Mouse (Mus musculus): ENCODE results near the gene Lpar1. TPM values are rescaled to one million over a fixed set of nuclear protein-coding genes. Genes with fewer than 3 reads are reported as not detected.

Lpar1 gene
- polyA plus RNA-seq, 1 experiment from 2014 or later: 21.9 TPM

GRCm38 (mm10) chr4:58499241-58499640 lies 54.5 kb downstream of the Lpar1 start:
- no peaks in the 10 kb centered on the region for H3K27me3 ChIP-seq
- 21% methylated on average over 3 of the region's 3 CpGs for WGBS
- no peak overlapping the region for H3K9ac ChIP-seq
- no peaks in the 10 kb centered on the region for H3K36me3 ChIP-seq
- no peak overlapping the region for H3K4me2 ChIP-seq
- peaks cover 10% of the 10 kb centered on the region for H3K4me1 ChIP-seq (replicated peaks)
- H3K9me3 ChIP-seq: no peaks in the 10 kb centered on the region
- no peak for ATAC-seq (ENCODE audit: low read depth)
- H3K27ac ChIP-seq (replicated peaks): no peak overlapping the region
- no peak overlapping the region for H3K4me3 ChIP-seq

- no peak for ATAC-seq (ENCODE audit: low read depth)
- H3K4me1 ChIP-seq (replicated peaks): peaks cover 10% of the 10 kb centered on the region
- no peak overlapping the region for H3K27ac ChIP-seq (replicated peaks)
- H3K4me3 ChIP-seq: no peak overlapping the region
- no peak overlapping the region for H3K4me2 ChIP-seq
- no peaks in the 10 kb centered on the region for H3K36me3 ChIP-seq
- no peaks in the 10 kb centered on the region for H3K9me3 ChIP-seq
- no peak overlapping the region for H3K9ac ChIP-seq
- no peaks in the 10 kb centered on the region for H3K27me3 ChIP-seq
- 64% methylated on average over 6 of the region's 6 CpGs for WGBS
These were observed 55.0 kb downstream of the Lpar1 start for GRCm38 (mm10) chr4:58498734-58499133.

DNA sequence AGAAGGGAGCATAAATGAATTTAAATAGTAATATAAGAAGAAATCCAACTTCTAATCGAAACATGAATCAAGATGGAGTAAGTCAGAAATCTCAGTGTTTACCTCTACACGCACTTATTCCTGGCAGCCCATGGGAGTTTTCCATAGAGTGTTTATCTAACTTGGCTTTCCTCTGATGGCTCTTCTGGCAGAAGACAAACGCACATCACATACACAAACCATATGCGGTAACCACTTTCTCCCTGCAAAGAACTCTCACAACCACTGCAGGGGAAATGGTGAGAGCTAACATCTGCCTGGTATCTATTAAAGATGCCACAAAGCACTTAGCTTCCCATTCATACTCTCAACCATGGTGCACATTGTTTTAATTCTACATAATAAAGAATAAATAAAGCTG lies 56.4 kb downstream of the Lpar1 start:
- no peaks in the 10 kb centered on the region for H3K27me3 ChIP-seq
- ATAC-seq (ENCODE audit: low read depth): no peak
- no peak overlapping the region for H3K9ac ChIP-seq
- H3K27ac ChIP-seq (replicated peaks): no peak overlapping the region
- peaks cover 10% of the 10 kb centered on the region for H3K4me1 ChIP-seq (replicated peaks)
- H3K36me3 ChIP-seq: no peaks in the 10 kb centered on the region
- WGBS: 79% methylated on average over 4 of the region's 4 CpGs
- H3K4me3 ChIP-seq: no peak overlapping the region
- H3K4me2 ChIP-seq: no peak overlapping the region
- no peaks in the 10 kb centered on the region for H3K9me3 ChIP-seq

GRCm38 (mm10) chr4:58496743-58497142 lies 57.0 kb downstream of the Lpar1 start:
- Histone ChIP-seq H3K9ac (no peak overlapping the region), H3K4me2 (no peak overlapping the region), H3K4me3 (no peak overlapping the region), H3K4me1 (replicated peaks) (peaks cover 11% of the 10 kb centered on the region), H3K9me3 (no peaks in the 10 kb centered on the region), H3K27ac (replicated peaks) (no peak overlapping the region), H3K36me3 (no peaks in the 10 kb centered on the region), H3K27me3 (no peaks in the 10 kb centered on the region)
- 64% methylated on average over 8 of the region's 8 CpGs for WGBS
- no peak for ATAC-seq (ENCODE audit: low read depth)

DNA sequence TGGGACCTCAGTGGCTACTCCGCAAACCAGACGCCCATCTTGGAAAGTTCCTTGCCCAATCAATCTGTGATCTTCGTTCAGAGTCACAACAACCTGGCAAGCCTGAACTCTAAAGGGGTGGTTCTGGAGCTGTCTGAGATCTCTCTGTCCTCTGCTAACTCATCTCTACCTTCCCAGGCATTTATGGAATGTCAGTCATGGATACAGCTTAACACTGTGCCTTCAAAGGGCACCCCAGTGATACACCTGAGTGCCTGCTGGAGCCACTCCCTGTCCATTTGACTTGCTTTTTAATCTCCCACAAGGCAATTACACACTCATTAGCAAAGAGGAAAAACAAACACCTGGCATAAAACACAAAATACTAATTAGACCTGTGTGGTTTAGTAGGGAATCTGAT lies 62.0 kb downstream of the Lpar1 start:
- Histone ChIP-seq H3K4me2 (no peak overlapping the region), H3K36me3 (no peaks in the 10 kb centered on the region), H3K27ac (replicated peaks) (no peak overlapping the region), H3K9ac (no peak overlapping the region), H3K4me1 (replicated peaks) (0 out of 2 replicates have a peak, but pooled peaks cover 8% of the 10 kb centered on the region), H3K9me3 (no peaks in the 10 kb centered on the region), H3K27me3 (no peaks in the 10 kb centered on the region), H3K4me3 (no peak overlapping the region)
- ATAC-seq (ENCODE audit: low read depth): no peak
- WGBS: 85% methylated on average over 3 of the region's 3 CpGs

GRCm38 (mm10) chr4:58490374-58490773 lies 63.3 kb downstream of the Lpar1 start:
- no peak overlapping the region for H3K4me3 ChIP-seq
- no peak overlapping the region for H3K9ac ChIP-seq
- H3K27me3 ChIP-seq: no peaks in the 10 kb centered on the region
- 87% methylated on average over 4 of the region's 4 CpGs for WGBS
- 0 out of 2 replicates have a peak, but pooled peaks cover 8% of the 10 kb centered on the region for H3K4me1 ChIP-seq (replicated peaks)
- H3K4me2 ChIP-seq: no peak overlapping the region
- H3K36me3 ChIP-seq: no peaks in the 10 kb centered on the region
- H3K27ac ChIP-seq (replicated peaks): no peak overlapping the region
- ATAC-seq (ENCODE audit: low read depth): no peak
- no peaks in the 10 kb centered on the region for H3K9me3 ChIP-seq

DNA sequence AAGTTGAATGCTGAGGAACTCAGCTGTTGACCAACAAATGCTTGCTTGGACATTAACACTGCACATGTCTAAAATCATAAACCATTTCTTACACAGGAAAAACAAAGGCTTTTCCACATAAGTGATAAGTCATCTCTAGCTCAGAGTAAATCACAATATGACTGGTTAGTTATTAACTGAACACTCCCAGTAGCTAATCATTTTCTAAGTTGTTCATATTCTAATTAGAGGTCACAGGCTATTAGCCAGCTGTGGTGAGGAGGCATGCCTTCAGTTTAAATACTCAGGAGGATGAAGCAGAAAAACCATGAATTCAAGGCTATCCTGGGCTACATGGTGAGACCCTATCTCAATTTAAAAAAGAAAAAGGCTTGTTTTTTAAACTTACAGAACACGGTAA lies 75.1 kb downstream of the Lpar1 start:
- Histone ChIP-seq H3K4me2 (no peak overlapping the region), H3K36me3 (no peaks in the 10 kb centered on the region), H3K27me3 (no peaks in the 10 kb centered on the region), H3K4me3 (no peak overlapping the region), H3K9me3 (no peaks in the 10 kb centered on the region), H3K4me1 (replicated peaks) (no peaks in the 10 kb centered on the region), H3K9ac (no peak overlapping the region), H3K27ac (replicated peaks) (no peak overlapping the region)
- WGBS: 100% methylated on average over 1 of the region's 1 CpGs
- no peak for ATAC-seq (ENCODE audit: low read depth)

- H3K9ac ChIP-seq: no peak overlapping the region
- H3K27me3 ChIP-seq: no peaks in the 10 kb centered on the region
- WGBS: 94% methylated on average over 8 of the region's 8 CpGs
- ATAC-seq (ENCODE audit: low read depth): no peak
- no peak overlapping the region for H3K4me2 ChIP-seq
- H3K27ac ChIP-seq (replicated peaks): no peak overlapping the region
- H3K4me1 ChIP-seq (replicated peaks): no peaks in the 10 kb centered on the region
- H3K36me3 ChIP-seq: no peaks in the 10 kb centered on the region
- H3K9me3 ChIP-seq: no peaks in the 10 kb centered on the region
- H3K4me3 ChIP-seq: no peak overlapping the region
These were observed 76.0 kb downstream of the Lpar1 start for GRCm38 (mm10) chr4:58477691-58478090.

DNA sequence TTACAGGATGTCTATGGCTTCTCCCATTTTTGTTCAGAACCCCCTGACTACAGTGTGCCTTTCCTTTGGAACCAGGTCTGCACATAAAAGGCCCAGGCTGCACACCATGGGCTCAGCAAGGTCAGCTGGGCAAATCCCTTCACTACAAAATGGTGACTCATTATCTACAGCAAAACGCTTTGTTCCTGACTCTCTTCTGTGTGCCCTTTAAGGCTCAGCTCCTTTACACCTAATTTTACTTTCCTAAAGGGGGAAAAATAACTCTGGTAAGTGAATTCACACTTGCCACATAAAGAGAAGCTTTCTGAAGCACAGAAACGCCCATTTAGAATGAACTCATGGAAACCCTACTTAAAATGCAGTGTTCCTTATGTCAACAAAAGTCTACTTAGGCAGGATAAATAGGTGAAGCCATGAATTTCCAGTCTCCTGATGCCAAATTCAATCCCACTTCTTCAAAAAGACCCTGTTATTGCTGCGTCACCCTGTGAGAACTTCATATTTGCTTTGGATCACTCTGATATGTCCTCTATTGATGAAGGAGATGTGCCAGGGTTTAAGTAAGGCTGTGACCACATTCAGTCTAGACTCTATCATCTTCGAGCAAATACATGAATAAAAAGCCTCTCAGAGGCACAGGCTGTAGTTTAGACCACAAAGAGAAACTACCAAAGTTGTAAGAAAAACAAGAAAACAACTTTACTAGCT lies 82.3 kb downstream of the Lpar1 start:
- Histone ChIP-seq H3K4me2 (no peak overlapping the region), H3K27me3 (no peaks in the 10 kb centered on the region), H3K9me3 (no peaks in the 10 kb centered on the region), H3K9ac (no peak overlapping the region), H3K36me3 (no peaks in the 10 kb centered on the region), H3K4me1 (replicated peaks) (no peaks in the 10 kb centered on the region), H3K4me3 (no peak overlapping the region), H3K27ac (replicated peaks) (no peak overlapping the region)
- WGBS: 77% methylated on average over 4 of the region's 4 CpGs
- no peak for ATAC-seq (ENCODE audit: low read depth)

DNA sequence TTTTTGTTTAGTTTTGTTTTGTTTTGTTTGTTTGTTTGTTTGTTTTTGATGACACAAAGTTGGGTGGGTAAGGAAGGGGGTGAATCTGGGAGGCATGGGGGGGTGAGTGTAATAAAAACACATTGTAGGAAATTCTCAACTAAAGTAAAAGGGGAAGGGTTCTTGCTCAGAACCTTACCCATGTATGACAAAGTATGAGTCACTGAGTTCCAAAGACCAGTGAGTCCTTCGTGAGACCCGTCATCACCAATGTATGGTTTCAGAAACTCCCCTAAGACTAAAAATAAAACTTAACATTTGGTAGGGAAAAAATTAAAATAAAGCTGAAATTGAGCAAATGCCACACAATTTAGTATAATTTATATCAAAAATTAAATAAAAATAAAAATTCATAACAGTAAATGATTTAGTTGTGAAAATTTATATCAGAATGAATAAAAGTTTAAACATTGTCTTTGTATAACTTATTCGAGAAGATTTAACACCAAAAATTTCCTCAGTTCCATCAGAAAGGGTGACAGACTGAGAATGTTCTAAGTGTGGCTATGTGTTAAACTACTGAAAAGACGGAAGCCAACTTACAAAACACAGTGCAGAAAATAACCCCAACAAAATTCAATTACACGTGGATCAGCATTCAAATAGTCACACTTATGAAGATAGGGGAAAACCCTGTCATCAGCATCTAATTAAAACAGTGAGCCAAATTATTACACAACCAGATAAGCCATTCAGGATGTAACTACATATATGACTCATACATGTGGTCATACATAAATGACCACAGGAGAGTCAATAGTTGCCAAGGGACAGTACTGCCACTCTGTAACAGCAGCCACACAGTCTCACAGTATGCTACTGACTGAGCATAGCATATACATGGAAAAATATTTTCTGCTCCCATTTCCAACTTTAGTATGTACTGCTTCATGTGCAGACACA lies 83.8 kb downstream of the Lpar1 start:
- Histone ChIP-seq H3K4me3 (no peak overlapping the region), H3K4me2 (no peak overlapping the region), H3K9me3 (no peaks in the 10 kb centered on the region), H3K36me3 (no peaks in the 10 kb centered on the region), H3K27me3 (no peaks in the 10 kb centered on the region), H3K4me1 (replicated peaks) (no peaks in the 10 kb centered on the region), H3K9ac (no peak overlapping the region), H3K27ac (replicated peaks) (no peak overlapping the region)
- 97% methylated on average over 5 of the region's 5 CpGs for WGBS
- ATAC-seq (ENCODE audit: low read depth): no peak

- no peaks in the 10 kb centered on the region for H3K27me3 ChIP-seq
- WGBS: 93% methylated on average over 7 of the region's 7 CpGs
- no peaks in the 10 kb centered on the region for H3K4me1 ChIP-seq (replicated peaks)
- ATAC-seq (ENCODE audit: low read depth): no peak
- H3K36me3 ChIP-seq: no peaks in the 10 kb centered on the region
- no peak overlapping the region for H3K9ac ChIP-seq
- H3K4me2 ChIP-seq: no peak overlapping the region
- no peak overlapping the region for H3K4me3 ChIP-seq
- no peak overlapping the region for H3K27ac ChIP-seq (replicated peaks)
- no peaks in the 10 kb centered on the region for H3K9me3 ChIP-seq
These were observed 84.7 kb downstream of the Lpar1 start for GRCm38 (mm10) chr4:58469035-58469434.

DNA sequence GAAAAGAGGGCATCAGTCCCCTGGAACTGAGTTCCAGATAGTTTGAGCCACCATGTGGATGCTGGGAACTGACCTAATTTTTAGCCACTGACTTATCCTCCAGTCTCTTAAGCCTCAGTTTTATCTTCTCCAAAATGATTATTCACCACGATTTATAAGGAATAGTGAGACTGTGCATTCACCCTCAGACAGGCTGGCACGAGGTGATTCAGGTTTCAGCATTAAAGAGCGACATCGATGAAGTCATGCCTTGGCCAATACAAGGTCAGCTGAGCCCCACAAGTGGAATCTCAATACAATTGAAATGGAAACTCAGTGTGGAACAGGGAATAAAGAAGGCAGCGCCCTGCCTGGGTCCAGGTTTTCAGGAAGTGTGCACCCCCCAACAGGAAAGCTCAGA lies 88.1 kb downstream of the Lpar1 start:
- 92% methylated on average over 5 of the region's 5 CpGs for WGBS

More for the DNA sequence above, 88.1 kb downstream of the Lpar1 start:
- Histone ChIP-seq H3K4me3 (no peak overlapping the region), H3K4me1 (replicated peaks) (no peaks in the 10 kb centered on the region), H3K9me3 (no peaks in the 10 kb centered on the region), H3K9ac (no peak overlapping the region), H3K27ac (replicated peaks) (no peak overlapping the region), H3K27me3 (no peaks in the 10 kb centered on the region), H3K4me2 (no peak overlapping the region), H3K36me3 (no peaks in the 10 kb centered on the region)
- ATAC-seq (ENCODE audit: low read depth): no peak

Measured in neural tube, embryonic 13.5 days (tissue).